Mouse (Mus musculus) adrenal gland, postnatal 4 days (tissue): ENCODE measurements around the gene Pinlyp. TPM values are rescaled to one million over a fixed set of nuclear protein-coding genes. Genes with fewer than 3 reads are reported as not detected.
"Not testable (repeated sequence)": the region's sequence is repeated elsewhere in the genome, so short reads cannot be mapped to it uniquely, and the experiment has no call there.

Experiments used
- DNase-seq, 2 experiments: peaks; one replicate each; pipeline ENCODE4 v3.0.0; 2021 to 2022; ENCODE audit warnings: low spot score in 2 of 2, mixed read lengths in 2 of 2
- total RNA-seq, 2 experiments: library from RNA; stranded (reverse); gene quantifications; 2 replicates each; pipeline ENCODE4 v1.2.3; 2021

Pinlyp gene
- total RNA-seq, 2 experiments from 2014 or later: not detected

- DNase-seq: no peak
Measured at GRCm38 (mm10) chr7:24525686-24526420, 20.1 kb downstream of the Pinlyp start.

GRCm38 (mm10) chr7:24524978-24525377 lies 20.9 kb downstream of the Pinlyp start:
- no peak for DNase-seq

DNA sequence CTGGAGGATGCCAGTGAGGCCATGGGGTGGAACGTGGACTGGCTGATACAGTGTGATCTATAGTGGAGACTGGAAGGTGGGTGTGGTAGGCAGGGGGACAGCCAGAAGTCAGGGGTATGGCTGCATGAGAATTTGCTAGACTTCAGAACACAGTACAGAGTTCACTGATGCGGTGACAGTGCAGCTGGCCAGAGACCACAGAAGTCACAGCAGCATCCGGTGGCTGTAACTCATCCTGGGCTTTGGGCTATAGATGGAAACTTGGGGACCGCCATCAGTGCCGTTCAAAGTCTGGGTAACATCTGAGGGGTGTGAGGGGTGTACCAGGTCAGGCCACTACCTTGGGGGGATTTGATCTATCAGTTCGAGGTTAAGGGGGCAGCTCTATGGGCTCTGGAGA lies 22.2 kb downstream of the Pinlyp start:
- no peak for DNase-seq

- DNase-seq: no peak
Measured at GRCm38 (mm10) chr7:24522805-24523204, 23.1 kb downstream of the Pinlyp start.

GRCm38 (mm10) chr7:24520054-24520453 lies 25.9 kb downstream of the Pinlyp start:
- not testable (repeated sequence) for DNase-seq

- DNase-seq: no peak
Measured at GRCm38 (mm10) chr7:24519130-24519529, 26.8 kb downstream of the Pinlyp start.

- no peak for DNase-seq
Measured at GRCm38 (mm10) chr7:24517654-24518053, 28.3 kb downstream of the Pinlyp start.

GRCm38 (mm10) chr7:24517077-24517476 lies 28.8 kb downstream of the Pinlyp start:
- no peak for DNase-seq

DNA sequence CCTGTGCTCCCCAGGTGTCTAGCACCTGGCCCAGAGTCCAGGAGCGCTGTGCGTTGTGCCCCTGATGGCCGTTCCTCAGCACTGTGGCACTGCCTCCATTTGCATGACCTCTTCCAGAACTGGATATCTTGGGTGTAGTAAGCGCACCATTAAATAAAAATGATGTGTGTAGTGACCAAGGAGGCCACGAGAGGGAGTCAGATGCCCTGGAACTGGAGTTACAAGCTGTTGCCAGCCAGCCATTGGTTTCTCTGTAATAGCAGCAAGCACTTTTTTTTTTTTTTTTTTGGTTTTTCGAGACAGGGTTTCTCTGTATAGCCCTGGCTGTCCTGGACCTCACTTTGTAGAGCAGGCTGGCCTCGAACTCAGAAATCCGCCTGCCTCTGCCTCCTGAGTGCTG lies 29.6 kb downstream of the Pinlyp start:
- DNase-seq: not testable (repeated sequence)

GRCm38 (mm10) chr7:24512355-24512754 lies 33.6 kb downstream of the Pinlyp start, which contains the start of gene AC161166.1:
Gene AC161166.1, minus strand, starts transcription at chr7:24512455.
- no peak for DNase-seq

GRCm38 (mm10) chr7:24507726-24508114 lies 38.2 kb downstream of the Pinlyp start:
- no peak for DNase-seq

DNA sequence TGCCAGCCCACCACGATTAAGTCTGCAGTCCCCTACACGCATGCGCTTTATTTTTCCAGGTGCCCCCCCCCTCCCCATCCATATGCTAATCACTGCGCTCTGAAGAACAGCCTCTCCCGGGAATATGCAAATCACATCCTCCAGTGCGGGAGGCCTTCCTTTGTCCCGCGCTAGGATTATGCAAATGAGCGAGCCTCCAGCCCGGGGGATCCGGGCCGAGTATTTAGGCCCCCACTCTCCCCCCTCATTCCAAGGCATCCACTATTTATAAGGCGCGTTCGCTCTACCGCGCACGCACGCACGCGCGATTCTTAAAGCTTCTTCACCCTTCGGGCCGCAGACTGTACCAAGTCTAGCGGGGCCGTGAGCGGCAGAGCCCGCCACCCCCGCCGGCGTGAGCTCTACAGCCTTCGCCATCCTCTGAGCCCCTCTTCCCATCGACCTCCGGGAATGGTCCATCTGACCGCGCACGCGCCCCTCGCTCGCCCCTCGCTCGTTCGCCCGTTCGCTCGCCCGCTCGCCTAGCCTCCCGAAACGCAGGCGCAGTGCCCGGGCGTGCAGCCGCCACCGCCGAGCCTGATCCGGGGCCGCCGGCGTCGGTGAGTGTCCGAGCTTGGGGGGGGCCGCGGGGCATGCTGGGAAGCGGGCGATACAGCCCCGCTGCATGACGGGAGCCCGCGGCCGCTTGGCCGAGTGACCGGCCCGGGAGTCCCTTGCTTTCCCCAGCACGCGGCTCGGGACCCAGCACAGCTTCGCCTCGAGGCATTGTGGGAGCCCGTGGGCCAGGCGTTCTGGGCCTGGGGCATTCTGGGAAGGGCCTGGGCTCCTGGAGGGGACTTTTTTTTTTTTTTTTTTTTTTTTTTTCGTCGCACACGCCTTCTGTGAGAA lies 38.8 kb downstream of the Pinlyp start, which contains the start of gene Zfp428:
Gene Zfp428, plus strand, starts transcription at position 169 of the 888 bp plus-strand sequence.
- DNase-seq: peak; percentile 65 to 72

GRCm38 (mm10) chr7:24506476-24506837 lies 39.5 kb downstream of the Pinlyp start:
- DNase-seq: no peak

DNA sequence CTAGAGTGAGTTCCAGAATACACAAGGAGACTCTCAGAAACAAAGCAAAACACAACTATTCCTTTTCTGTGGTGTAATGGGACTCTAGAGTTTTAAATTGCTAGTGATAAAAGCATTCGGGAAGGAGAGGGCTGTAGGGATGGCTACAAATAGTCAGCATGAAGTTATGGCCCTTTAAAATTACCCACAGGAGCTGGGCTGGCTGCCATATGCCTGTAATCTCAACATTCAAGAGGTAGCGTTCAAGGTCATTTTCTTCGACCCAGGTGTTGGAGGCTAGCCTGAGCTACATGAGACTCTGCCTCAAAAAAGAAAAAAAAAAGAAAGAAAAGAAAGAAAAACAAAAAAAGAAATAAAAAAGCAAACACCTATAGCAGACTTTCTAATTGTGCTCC lies 39.9 kb downstream of the Pinlyp start:
- no peak for DNase-seq

- no peak for DNase-seq
Measured at GRCm38 (mm10) chr7:24505447-24506064, 40.4 kb downstream of the Pinlyp start.

GRCm38 (mm10) chr7:24504868-24505267 lies 41.0 kb downstream of the Pinlyp start:
- DNase-seq: no peak

DNA sequence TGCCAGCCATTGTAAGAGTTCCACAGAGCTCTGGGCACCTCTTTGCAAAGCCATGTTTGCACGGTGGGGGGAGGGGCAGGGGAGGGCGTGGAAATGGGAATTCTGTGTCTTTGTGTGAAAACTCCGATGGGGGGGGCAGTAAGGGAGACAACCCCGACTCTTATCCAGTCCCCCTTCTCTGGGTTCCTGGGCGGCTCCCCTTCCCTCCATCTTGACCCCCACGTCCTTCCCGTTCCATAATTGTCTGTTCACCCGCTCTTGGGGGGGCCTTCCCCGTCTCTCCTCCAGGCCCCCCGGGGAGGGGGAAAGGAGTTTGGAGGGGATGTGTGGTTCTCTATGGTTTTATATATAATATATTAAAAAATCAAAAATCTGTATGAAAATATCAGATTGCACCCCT lies 41.9 kb downstream of the Pinlyp start:
- DNase-seq: no peak

- DNase-seq: no peak
Measured at GRCm38 (mm10) chr7:24501492-24501891, 44.4 kb downstream of the Pinlyp start.

DNA sequence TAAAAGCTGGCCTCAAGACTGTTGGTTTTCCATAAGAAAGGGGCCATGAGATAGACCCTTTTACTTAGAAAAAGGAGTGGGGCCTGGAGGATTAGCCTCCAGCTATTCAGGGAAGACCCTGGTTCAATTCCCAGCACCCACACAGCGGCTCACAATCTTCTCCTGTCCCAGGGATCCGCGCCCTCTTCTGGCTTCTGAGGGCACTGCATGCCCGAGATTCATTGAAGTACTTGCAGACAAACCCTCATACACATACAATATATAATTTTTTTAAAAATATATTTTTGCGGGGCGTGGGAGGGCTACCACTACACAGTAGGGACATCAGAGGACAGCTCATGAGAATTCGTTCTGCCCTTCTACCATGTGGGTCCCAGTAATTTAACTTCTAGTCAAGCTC lies 45.0 kb downstream of the Pinlyp start:
- DNase-seq: no peak

GRCm38 (mm10) chr7:24499856-24500577 lies 45.9 kb downstream of the Pinlyp start:
- no peak for DNase-seq
